Mouse (Mus musculus) forebrain, embryonic 16.5 days (tissue): ENCODE results near the gene Tpcn2. TPM values are rescaled to one million over a fixed set of nuclear protein-coding genes. Genes with fewer than 3 reads are reported as not detected.

Experiments
- ATAC-seq: fragments of 200-750 bp; cut with Nextera tagmentation; 2 replicates; pipeline ENCODE4 v1.8.0; 2017; ENCODE audit warnings: mild to moderate bottlenecking, moderate library complexity
- H3K27ac ChIP-seq: fragments of 300-500 bp; sonication (generic); 2 replicates; pipeline ENCODE4 v1.5.1; 2014; ENCODE audit warnings: low read length, control low read depth
- H3K27me3 ChIP-seq: fragments of 300-500 bp; sonication (generic); replicated peaks from 2 replicates; pipeline ENCODE4 v1.6.1; 2014; ENCODE audit warnings: low read length; ENCODE audit not compliant: control insufficient read depth, insufficient read depth
- H3K36me3 ChIP-seq: fragments of 300-500 bp; sonication (generic); 2 replicates; pipeline ENCODE4 v1.6.1; 2014; ENCODE audit not compliant: control insufficient read depth, insufficient read depth
- H3K4me1 ChIP-seq: fragments of 300-500 bp; sonication (generic); replicated peaks from 2 replicates; pipeline ENCODE4 v1.6.1; 2014; ENCODE audit warnings: low read length; ENCODE audit not compliant: control insufficient read depth, insufficient read depth
- H3K4me2 ChIP-seq: fragments of 300-500 bp; sonication (generic); 2 replicates; pipeline ENCODE4 v1.6.1; 2014; ENCODE audit warnings: mild to moderate bottlenecking, low read length, control low read depth
- H3K4me3 ChIP-seq: fragments of 300-500 bp; sonication (generic); replicated peaks from 2 replicates; pipeline ENCODE4 v1.5.1; 2014; ENCODE audit warnings: mild to moderate bottlenecking, low read length, control low read depth
- H3K9ac ChIP-seq: fragments of 300-500 bp; sonication (generic); replicated peaks from 2 replicates; pipeline ENCODE4 v1.6.1; 2014; ENCODE audit warnings: low read depth, low read length, control low read depth
- H3K9me3 ChIP-seq: fragments of 300-500 bp; sonication (generic); 2 replicates; pipeline ENCODE4 v1.6.1; 2016; ENCODE audit warnings: low read length; ENCODE audit not compliant: control insufficient read depth
- WGBS: fragments of 180-500 bp; shearing (Covaris S2); extraction: QIAGEN DNeasy Blood & Tissue Kit; methylation state at CpG from one replicate; pipeline ENCODE4 v1.1.7; 2014; 5-methylcytosine and 5-hydroxymethylcytosine counted together
- polyA plus RNA-seq: library from polyadenylated mRNA; unstranded; fragments of >200 nt; fragmentation: Nextera tagmentation; extraction: Ambion mirVana; gene quantifications from 2 replicates; pipeline ENCODE4 v1.2.1, GENCODE M21; 2015

Tpcn2 gene
- polyA plus RNA-seq, 1 experiment from 2014 or later = 3.9 TPM

DNA sequence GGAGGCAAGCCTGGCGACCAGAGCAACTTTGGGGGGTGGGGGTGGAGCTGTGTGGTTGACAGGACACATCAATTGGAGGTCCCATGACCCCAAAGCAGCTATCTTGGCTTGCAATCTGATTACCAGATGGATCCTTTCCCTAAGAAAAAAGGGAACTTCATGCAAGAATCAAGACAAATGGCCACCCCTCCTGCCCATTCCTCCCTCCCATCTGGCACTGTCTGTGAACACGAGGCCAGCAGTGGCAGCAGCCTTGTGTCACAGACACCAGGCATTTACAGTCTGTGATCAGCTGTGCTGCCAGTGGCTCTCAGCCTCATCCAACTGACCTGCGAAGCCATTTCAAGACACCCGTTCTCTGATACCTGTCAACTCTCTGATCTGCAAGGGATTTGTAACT is 101.4 kb downstream of the Tpcn2 start:
- no peaks in the 10 kb centered on the region for H3K27me3 ChIP-seq
- peaks cover 9% of the 10 kb centered on the region; the same call in 1 of the 2 replicates for H3K4me1 ChIP-seq
- H3K4me3 ChIP-seq = no peak overlapping the region
- H3K9ac ChIP-seq = no peak overlapping the region
- H3K4me2 ChIP-seq = no peak overlapping the region
- WGBS = 47% methylated on average over 4 of the region's 4 CpGs
- no peaks in the 10 kb centered on the region for H3K9me3 ChIP-seq
- ATAC-seq = peak; percentile 58; the same call in 1 of the 2 replicates
- H3K27ac ChIP-seq = no peak overlapping the region
- H3K36me3 ChIP-seq = no peaks in the 10 kb centered on the region

DNA sequence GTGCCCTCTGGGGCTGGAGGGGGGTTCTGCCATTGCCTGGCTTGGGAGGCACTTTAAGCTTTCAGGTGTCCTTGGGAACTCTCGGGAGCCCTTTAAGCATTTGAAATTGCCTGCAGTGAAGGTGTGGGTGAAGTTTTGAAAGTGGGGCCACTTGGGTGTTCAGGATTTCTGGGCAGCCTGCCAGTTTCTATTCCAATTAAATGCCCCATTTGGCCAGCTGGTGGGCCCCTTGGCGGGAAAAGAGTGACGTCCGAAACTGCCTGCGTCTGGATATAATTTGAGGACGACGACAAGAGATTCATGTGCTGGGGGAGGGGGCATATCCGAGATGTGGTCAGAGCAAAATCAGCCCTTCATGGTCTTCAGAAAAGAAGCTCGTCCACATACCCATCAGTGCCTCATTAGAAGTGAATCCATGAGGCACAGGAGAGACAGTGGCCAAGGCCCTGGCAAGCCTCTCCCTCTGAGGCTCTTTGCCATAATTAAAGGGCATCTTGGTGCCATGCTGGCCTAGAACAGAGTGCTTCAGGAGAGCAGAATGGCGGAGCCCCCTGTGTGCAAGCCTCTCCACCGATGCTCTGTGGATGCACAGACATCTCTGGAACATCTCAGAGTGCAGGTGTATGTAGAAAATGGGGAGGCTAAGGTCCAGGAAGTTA is 102.3 kb downstream of the Tpcn2 start:
- Histone ChIP-seq H3K9me3 (no peaks in the 10 kb centered on the region), H3K27ac (no peak overlapping the region), H3K36me3 (no peaks in the 10 kb centered on the region), H3K4me1 (peaks cover 13% of the 10 kb centered on the region; the same call in 1 of the 2 replicates), H3K4me2 (no peak overlapping the region), H3K27me3 (no peaks in the 10 kb centered on the region), H3K4me3 (no peak overlapping the region), H3K9ac (no peak overlapping the region)
- no peak for ATAC-seq
- 17% methylated on average over 11 of the region's 11 CpGs for WGBS

DNA sequence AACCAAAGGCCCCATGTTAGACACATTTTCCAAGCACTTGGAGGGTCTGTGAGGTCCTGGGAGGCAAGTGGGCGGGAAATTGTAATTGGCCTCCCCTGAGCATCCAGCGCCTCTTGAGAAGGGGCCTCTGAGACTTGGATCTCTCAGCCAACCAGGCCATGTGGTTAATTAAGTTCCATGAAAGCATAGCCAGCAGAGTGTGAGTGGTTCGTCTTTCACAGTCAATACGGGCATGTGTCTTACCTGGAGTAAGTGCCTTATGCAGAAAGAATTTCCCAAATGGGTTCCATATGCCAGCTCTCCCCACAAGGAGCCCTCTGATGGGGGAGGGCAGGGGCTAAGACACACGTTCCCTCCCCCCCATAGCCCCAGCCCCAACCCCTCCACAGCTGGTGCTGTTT is 104.1 kb downstream of the Tpcn2 start:
- no peak for ATAC-seq
- no peaks in the 10 kb centered on the region for H3K36me3 ChIP-seq
- 22% methylated on average over 5 of the region's 5 CpGs for WGBS
- H3K27ac ChIP-seq = no peak overlapping the region
- H3K9ac ChIP-seq = no peak overlapping the region
- H3K27me3 ChIP-seq = no peaks in the 10 kb centered on the region
- H3K9me3 ChIP-seq = no peaks in the 10 kb centered on the region
- peaks cover 13% of the 10 kb centered on the region; the same call in 1 of the 2 replicates for H3K4me1 ChIP-seq
- H3K4me2 ChIP-seq = no peak overlapping the region
- no peak overlapping the region for H3K4me3 ChIP-seq

DNA sequence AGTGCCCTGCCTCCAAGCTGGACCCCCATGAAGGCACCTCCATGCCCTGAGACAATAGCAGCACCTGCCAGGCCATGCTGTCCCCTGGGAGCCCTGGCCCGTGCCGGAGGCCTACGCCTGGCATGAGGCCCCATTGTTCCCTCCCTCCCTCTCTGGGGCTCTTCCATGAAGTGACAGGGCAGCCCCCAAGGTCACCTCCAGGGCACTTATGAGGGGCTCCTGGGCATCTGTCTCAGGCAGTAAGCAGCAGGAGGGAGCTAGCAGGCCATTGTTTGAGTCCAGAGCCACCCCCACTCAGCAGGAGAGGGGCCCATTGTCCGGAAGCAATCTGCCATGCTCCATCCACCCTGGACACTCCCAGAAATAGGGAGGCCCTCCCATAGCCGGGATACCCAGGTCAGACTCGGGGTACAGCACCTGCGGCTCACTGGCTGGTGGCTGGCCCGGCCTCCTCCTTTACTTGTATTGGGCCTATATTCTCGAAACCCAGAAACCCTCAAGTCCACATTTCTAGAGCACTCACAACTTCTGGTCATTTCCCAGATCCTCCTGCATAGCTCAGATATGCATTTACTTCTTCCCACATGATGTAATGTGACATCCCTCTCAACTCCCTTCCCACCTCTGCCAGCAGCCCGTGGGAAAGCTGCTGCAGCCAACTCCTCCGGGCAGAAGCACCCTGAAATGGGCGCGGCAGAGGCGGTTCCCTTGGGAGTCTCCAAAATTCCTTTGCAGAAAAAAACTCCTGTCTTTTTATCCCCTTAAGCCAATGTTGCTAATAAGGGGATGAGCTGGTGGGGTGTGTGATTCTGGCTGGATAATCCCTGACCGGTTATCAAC is 106.8 kb downstream of the Tpcn2 start:
- H3K4me2 ChIP-seq = no peak overlapping the region
- H3K4me1 ChIP-seq = peaks cover 22% of the 10 kb centered on the region
- no peaks in the 10 kb centered on the region for H3K36me3 ChIP-seq
- no peak overlapping the region for H3K27ac ChIP-seq
- no peaks in the 10 kb centered on the region for H3K27me3 ChIP-seq
- 34% methylated on average over 15 of the region's 15 CpGs for WGBS
- no peak overlapping the region for H3K9ac ChIP-seq
- no peaks in the 10 kb centered on the region for H3K9me3 ChIP-seq
- no peak overlapping the region for H3K4me3 ChIP-seq
- no peak for ATAC-seq

DNA sequence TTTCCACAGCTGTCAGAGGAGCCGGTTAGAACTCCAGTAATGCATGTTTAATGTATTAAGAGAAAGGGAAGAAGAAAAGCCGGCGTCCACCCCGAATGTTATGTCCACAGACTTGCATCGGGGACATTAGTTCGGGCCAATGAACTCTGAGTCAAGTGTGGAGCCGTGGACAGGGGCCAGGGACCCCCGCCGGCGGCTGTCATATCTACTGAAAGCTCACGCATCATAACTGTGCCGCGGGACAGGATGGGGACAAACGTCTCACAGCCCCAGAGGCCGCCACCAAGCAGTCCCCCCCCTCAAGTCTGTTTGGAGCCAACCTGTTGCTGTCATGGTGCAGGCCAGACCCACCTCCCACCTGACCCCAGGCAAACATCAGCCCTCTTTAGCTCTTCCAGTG is 110.2 kb downstream of the Tpcn2 start:
- Histone ChIP-seq H3K9ac (no peak overlapping the region; the same call in 1 of the 2 replicates), H3K36me3 (no peaks in the 10 kb centered on the region), H3K27me3 (no peaks in the 10 kb centered on the region), H3K4me1 (peaks cover 13% of the 10 kb centered on the region), H3K4me3 (no peak overlapping the region), H3K27ac (no peak overlapping the region; the same call in 1 of the 2 replicates), H3K9me3 (no peaks in the 10 kb centered on the region), H3K4me2 (no peak overlapping the region)
- no peak for ATAC-seq
- WGBS = 27% methylated on average over 15 of the region's 15 CpGs

DNA sequence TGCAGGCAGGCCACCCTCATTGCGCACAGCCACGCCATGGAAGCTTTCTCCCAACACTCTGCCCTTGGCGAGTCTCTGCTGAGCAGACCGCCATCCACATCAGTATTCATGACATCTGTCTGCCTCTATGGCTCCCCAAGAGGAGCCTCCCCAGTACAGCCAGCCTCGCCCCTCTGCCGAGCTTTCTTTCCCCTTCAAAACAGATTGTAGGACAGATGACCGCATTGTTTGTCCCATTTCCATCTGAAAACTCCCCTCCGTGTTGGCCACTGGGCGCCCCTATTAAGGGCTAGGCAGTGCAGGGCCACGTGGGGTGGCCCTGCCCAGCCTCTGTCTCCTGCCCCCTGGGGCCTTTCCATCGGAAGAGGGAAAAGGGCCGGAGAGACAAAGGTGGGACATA is 110.7 kb downstream of the Tpcn2 start:
- H3K36me3 ChIP-seq = no peaks in the 10 kb centered on the region
- H3K9ac ChIP-seq = no peak overlapping the region; the same call in 1 of the 2 replicates
- peaks cover 13% of the 10 kb centered on the region for H3K4me1 ChIP-seq
- 1% methylated on average over 12 of the region's 12 CpGs for WGBS
- H3K27me3 ChIP-seq = no peaks in the 10 kb centered on the region
- no peaks in the 10 kb centered on the region for H3K9me3 ChIP-seq
- peak; percentile 90 for ATAC-seq
- H3K4me2 ChIP-seq = no peak overlapping the region
- H3K27ac ChIP-seq = peak overlapping the region; percentile 24; the same call in 1 of the 2 replicates
- no peak overlapping the region for H3K4me3 ChIP-seq

DNA sequence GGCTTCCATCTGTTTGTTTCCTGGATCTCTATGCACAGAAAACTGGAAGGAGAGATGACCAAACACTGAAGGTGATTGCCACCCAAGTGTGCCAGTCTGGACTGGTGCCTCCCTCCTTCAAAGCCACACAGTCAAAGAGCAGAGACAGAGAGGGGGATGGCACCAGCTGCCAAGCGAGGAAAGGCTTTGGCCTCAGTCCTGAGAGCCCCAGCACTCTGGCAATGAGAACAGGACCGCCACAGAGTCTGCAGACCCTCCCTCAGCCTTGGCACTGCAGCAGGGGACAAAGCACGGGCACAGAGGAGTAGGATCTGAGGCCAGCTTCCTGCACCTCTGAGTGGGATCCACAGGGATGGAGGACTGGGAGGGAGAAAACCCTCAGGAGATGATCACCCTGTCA is 114.1 kb downstream of the Tpcn2 start:
- no peak overlapping the region for H3K9ac ChIP-seq
- no peak overlapping the region for H3K27ac ChIP-seq
- H3K36me3 ChIP-seq = no peaks in the 10 kb centered on the region
- H3K4me3 ChIP-seq = no peak overlapping the region
- no peak overlapping the region for H3K4me2 ChIP-seq
- ATAC-seq = peak; percentile 48
- H3K27me3 ChIP-seq = no peaks in the 10 kb centered on the region
- H3K9me3 ChIP-seq = no peaks in the 10 kb centered on the region
- H3K4me1 ChIP-seq = peaks cover 8% of the 10 kb centered on the region
- 33% methylated on average over 3 of the region's 3 CpGs for WGBS

DNA sequence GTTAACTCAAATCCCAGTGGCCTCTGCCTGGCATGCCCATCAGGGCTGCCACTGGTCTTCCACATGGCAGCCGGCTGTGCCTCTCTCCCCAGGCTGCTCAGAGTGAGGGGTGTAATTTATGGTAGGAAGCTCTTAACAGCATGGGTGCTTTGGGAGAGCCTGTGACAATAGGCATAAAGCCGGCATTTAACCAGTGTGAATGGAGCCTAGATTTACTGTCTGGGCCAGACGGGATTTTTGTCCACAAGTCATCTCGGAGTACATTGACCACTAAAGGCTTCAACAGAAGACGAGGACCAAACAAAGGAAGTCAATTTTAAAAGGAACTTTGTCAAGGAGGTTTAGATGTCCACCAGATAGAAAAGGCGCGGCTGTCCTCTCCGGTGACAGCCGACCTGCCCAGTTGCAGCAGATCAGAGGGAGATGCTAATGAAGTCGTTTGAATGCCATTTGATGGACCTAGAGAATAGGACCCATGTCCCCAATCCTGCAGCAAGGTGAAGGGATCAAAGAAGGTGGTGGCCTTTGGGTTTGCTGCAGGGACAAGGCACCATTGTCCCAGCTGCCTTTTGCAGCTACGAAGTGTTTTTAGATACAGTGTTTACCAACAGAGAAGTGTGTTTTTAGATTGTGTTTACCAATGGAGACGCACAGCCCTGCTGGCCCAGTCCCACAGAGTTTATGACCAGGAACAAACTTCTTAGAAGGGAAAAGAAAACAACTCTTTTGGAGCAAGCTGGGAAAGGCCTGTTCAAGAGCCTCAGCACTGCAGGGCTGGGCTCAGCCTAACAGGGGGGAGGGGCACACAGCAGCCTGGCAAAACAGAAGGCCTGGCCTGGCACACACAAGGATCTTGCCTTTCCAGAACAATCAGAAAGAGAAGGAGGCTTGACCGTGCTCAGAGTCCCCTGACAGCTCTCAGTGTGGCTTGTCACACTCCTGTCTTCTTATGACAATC is 124.2 kb downstream of the Tpcn2 start:
- peak; percentile 71 for ATAC-seq
- Histone ChIP-seq H3K9ac (no peak overlapping the region), H3K27me3 (no peaks in the 10 kb centered on the region), H3K27ac (no peak overlapping the region), H3K36me3 (no peaks in the 10 kb centered on the region), H3K4me3 (no peak overlapping the region), H3K4me1 (peaks cover 13% of the 10 kb centered on the region), H3K4me2 (no peak overlapping the region), H3K9me3 (no peaks in the 10 kb centered on the region)
- WGBS = 20% methylated on average over 13 of the region's 13 CpGs

DNA sequence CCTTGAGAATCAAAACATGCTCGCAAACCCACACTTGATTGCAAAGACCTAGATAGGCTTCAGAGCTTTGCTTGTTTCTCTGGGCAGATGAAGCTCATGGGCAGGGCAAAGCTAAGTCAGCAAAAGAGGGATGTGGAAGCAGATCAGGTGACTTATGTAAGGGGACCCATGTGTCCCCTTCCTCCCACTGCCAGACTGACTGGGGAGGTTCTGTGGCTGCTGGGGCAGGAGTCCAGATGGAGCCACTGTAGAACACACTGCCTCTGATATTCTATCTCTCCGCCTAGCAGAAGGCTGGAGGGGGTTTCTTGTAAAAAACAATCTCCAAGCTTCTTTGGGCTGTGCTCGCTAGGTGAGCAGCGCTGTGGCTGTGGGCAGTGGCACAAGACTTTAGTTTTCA is 128.1 kb downstream of the Tpcn2 start:
- no peak overlapping the region for H3K4me3 ChIP-seq
- no peaks in the 10 kb centered on the region for H3K27me3 ChIP-seq
- no peaks in the 10 kb centered on the region for H3K36me3 ChIP-seq
- ATAC-seq = no peak
- H3K9ac ChIP-seq = no peak overlapping the region
- H3K4me2 ChIP-seq = no peak overlapping the region
- no peak overlapping the region for H3K27ac ChIP-seq
- H3K9me3 ChIP-seq = no peaks in the 10 kb centered on the region
- WGBS = 86% methylated on average over 4 of the region's 4 CpGs
- peaks cover 13% of the 10 kb centered on the region for H3K4me1 ChIP-seq
